Mouse (Mus musculus) embryonic stem cell, embryonic (primary cell): ENCODE results near the gene Aanat.

ENCODE experiments used
- CTCF ChIA-PET, 4 experiments: fragments of 300-600 bp in 2 of 4; fragments of 350-600 bp in 2 of 4; sonication (Branson Sonifier 250); formaldehyde crosslinking; loops; one replicate each; lab custom pipeline; 2022; ENCODE audit warnings: inconsistent platforms in 2 of 4; lab: Charles Lee
- POLR2A ChIA-PET, 4 experiments: fragments of 300-600 bp in 2 of 4; fragments of 350-600 bp in 2 of 4; sonication (Branson Sonifier 250); formaldehyde crosslinking; loops; one replicate each; lab custom pipeline; 2022; ENCODE audit warnings: antibody characterized with exemption in 4 of 4, inconsistent platforms in 1 of 4; lab: Charles Lee

Aanat gene

DNA sequence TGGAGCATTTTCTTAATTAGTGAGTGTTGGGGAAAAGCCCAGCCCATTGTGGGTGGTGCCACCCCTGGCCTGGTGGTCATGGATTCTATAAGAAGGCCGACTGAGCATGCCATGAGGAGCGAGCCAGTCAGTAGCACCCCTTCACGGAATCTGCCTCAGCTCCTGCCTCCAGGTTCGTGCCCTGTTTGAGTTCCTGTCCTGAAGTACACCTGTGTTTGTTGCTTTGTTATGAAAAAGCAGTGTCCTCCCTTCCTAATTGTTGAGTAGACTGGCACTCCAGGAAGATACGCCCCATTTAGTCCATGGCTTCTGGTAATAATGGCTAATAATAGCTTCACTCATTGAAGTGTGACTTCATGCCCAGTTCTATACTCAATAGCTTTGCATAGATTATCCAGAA, at the start of gene Aanat:
Gene Aanat, plus strand, starts transcription at position 123 of the 400 bp plus-strand sequence.
- POLR2A ChIA-PET, result interaction anchor here (0.5 to 3.4 kb wide), 50 partner anchors 9 to 658 kb away, joined by 3 to 50 read pairs (median 4); partner anchors contain the start of genes Mfsd11 (in 3 of the 4), Srsf2 (in 3 of the 4), Mrpl38 (in 1 of the 4) and Sphk1 (in 1 of the 4)
- CTCF ChIA-PET, result interaction anchor here (0.5 to 3.9 kb wide), 71 partner anchors 9 to 861 kb away, joined by 3 to 56 read pairs (median 4); partner anchors contain the start of genes Prpsap1 (in 1 of the 4) and Rhbdf2 (in 1 of the 4)

GRCm38 (mm10) chr11:116536685-116537084, 49.5 kb upstream of the Aanat start:
- CTCF ChIA-PET, result interaction anchor here in 3 of 4 experiments (0.8 to 2.4 kb wide), 4 partner anchors 67 to 92 kb away, joined by 3 to 6 read pairs (median 3); no protein-coding TSS in a partner anchor
- POLR2A ChIA-PET, result interaction anchor here in 3 of 4 experiments (0.5 to 1.5 kb wide), 6 partner anchors 8 to 398 kb away, joined by 3 to 4 read pairs (median 3); partner anchors contain the start of gene Mrpl38 (in 1 of the 3)

GRCm38 (mm10) chr11:116537388-116537787, 48.8 kb upstream of the Aanat start:
- CTCF ChIA-PET, result interaction anchor here in 2 of 4 experiments (1.2 to 2.0 kb wide), 4 partner anchors 15 to 91 kb away, joined by 3 to 7 read pairs (median 3); no protein-coding TSS in a partner anchor
- POLR2A ChIA-PET, result interaction anchor here in 3 of 4 experiments (0.6 to 1.7 kb wide), 7 partner anchors 29 to 398 kb away, joined by 3 to 6 read pairs (median 3); partner anchors contain the start of genes Aanat (in 1 of the 3), Mrpl38 (in 1 of the 3) and Prpsap1 (in 1 of the 3)

DNA sequence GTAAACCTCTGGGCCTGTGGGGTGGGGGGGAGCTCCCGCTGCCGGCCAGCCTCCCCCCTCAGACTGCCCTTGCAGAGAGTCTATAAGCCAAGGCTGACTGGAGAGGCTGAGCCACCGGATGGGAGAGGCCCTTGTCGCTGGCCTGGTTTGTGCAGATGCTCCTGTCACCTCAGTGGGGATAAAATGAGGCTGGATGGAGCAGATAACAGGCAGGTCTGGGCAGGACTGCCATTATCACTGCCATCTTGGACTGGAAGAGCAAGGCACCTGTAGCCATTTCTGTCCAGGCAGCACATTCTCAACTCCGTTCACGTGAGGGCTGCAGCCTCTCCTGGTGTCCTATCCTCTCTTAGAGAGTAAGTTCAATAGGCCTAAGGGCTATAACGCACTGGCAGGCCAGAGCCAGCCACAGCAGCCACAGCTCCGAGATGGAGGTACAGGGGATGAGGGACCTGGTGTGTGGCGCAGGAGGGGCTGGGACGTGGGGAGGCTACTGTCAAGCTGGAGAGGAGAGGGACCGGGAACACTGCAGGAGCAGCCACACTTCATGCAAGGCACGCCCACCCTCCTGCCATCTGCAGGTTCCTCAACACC, 48.0 kb upstream of the Aanat start:
- ChIA-PET POLR2A (interaction anchor here in 3 of 4 experiments (0.6 to 1.8 kb wide), 11 partner anchors 12 to 1406 kb away, joined by 3 to 7 read pairs (median 3); partner anchors contain the start of gene Aanat (in 1 of the 3)), CTCF (interaction anchor here in 1 of 4 experiments (0.5 to 2.0 kb wide), 8 partner anchors 8 to 220 kb away, joined by 3 to 7 read pairs (median 3); partner anchors contain the start of gene Sphk1)

GRCm38 (mm10) chr11:116541183-116541582, 45.0 kb upstream of the Aanat start:
- ChIA-PET POLR2A (interaction anchor here in 1 of 4 experiments (1.0 kb wide), 2 partner anchors 8 to 9 kb away, joined by 3 read pairs; no protein-coding TSS in a partner anchor), CTCF (interaction anchor here in 1 of 4 experiments (2.3 kb wide), 1 partner anchor 45 kb away, joined by 5 read pairs; the partner anchor contains the start of gene Aanat)

DNA sequence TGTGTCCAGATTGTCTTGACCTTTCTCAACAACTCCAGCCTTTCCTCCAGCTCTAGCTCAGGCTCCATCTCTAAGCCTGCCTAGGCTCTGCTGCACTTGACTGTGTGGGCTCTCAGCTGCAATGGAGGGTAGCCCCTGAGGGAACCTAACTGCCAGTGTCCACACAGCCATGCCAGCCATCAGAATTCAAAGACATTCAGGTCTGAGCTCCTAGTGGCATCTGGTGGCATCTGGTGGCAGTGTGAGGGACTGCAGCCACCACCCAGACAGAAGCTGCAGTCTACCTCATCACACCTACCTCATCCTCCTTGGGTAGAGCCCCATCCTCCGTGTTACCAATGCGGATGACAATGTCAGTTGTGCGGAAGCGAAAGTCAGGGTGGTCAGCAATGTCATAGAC, 43.1 kb upstream of the Aanat start:
- POLR2A ChIA-PET, result interaction anchor here (0.6 to 2.9 kb wide), 12 partner anchors 9 to 404 kb away, joined by 3 to 13 read pairs (median 3); partner anchors contain the start of gene Mrpl38 (in 1 of the 4)
- CTCF ChIA-PET, result interaction anchor here in 3 of 4 experiments (0.8 to 3.4 kb wide), 30 partner anchors 8 to 224 kb away, joined by 3 to 17 read pairs (median 5); partner anchors contain the start of genes Aanat (in 2 of the 3) and Prpsap1 (in 2 of the 3)

GRCm38 (mm10) chr11:116547296-116548060, 38.8 kb upstream of the Aanat start:
- ChIA-PET POLR2A (interaction anchor here in 2 of 4 experiments (0.8 to 1.2 kb wide), 3 partner anchors 8 to 23 kb away, joined by 3 read pairs; no protein-coding TSS in a partner anchor), CTCF (interaction anchor here in 3 of 4 experiments (0.6 to 2.0 kb wide), 7 partner anchors 14 to 81 kb away, joined by 3 to 10 read pairs (median 4); no protein-coding TSS in a partner anchor)

- ChIA-PET CTCF (interaction anchor here in 1 of 4 experiments (0.5 to 5.0 kb wide), 3 partner anchors 38 to 832 kb away, joined by 4 to 32 read pairs (median 11); partner anchors contain the start of gene Aanat), POLR2A (interaction anchor here in 3 of 4 experiments (0.6 to 4.3 kb wide), 4 partner anchors 15 to 1423 kb away, joined by 3 to 14 read pairs (median 6); partner anchors contain the start of gene Aanat (in 1 of the 3))
Measured at GRCm38 (mm10) chr11:116548780-116549179, 37.5 kb upstream of the Aanat start.

- POLR2A ChIA-PET, result interaction anchor here in 3 of 4 experiments (0.6 to 4.3 kb wide), 10 partner anchors 9 to 1422 kb away, joined by 3 to 14 read pairs (median 4); partner anchors contain the start of gene Aanat (in 2 of the 3)
Measured at GRCm38 (mm10) chr11:116549273-116550038, 36.8 kb upstream of the Aanat start.

GRCm38 (mm10) chr11:116550748-116551147, 35.5 kb upstream of the Aanat start:
- ChIA-PET CTCF (interaction anchor here (0.5 to 5.0 kb wide), 19 partner anchors 8 to 1463 kb away, joined by 3 to 32 read pairs (median 3); partner anchors contain the start of genes Aanat (in 2 of the 4) and Prpsap1 (in 1 of the 4)), POLR2A (interaction anchor here in 3 of 4 experiments (0.6 to 4.3 kb wide), 9 partner anchors 8 to 90 kb away, joined by 3 to 14 read pairs (median 6); partner anchors contain the start of gene Aanat (in 1 of the 3))

More at GRCm38 (mm10) chr11:116549273-116550038, 36.8 kb upstream of the Aanat start:
- CTCF ChIA-PET, result interaction anchor here in 2 of 4 experiments (0.5 to 5.0 kb wide), 12 partner anchors 37 to 833 kb away, joined by 3 to 32 read pairs (median 4); partner anchors contain the start of gene Aanat (in 2 of the 2)

- CTCF ChIA-PET, result interaction anchor here in 3 of 4 experiments (0.5 to 5.0 kb wide), 15 partner anchors 9 to 147 kb away, joined by 3 to 32 read pairs (median 6); partner anchors contain the start of gene Aanat (in 2 of the 3)
- POLR2A ChIA-PET, result interaction anchor here in 2 of 4 experiments (0.8 to 4.3 kb wide), 6 partner anchors 9 to 72 kb away, joined by 3 to 14 read pairs (median 3); no protein-coding TSS in a partner anchor
Measured at GRCm38 (mm10) chr11:116552194-116552593, 34.0 kb upstream of the Aanat start.

GRCm38 (mm10) chr11:116554171-116554878, 31.9 kb upstream of the Aanat start:
- CTCF ChIA-PET, result interaction anchor here (0.5 to 4.4 kb wide), 59 partner anchors 8 to 1222 kb away, joined by 3 to 29 read pairs (median 4); partner anchors contain the start of genes Aanat (in 3 of the 4) and Prpsap1 (in 2 of the 4)

GRCm38 (mm10) chr11:116555572-116555971, 30.7 kb upstream of the Aanat start:
- ChIA-PET CTCF (interaction anchor here (0.6 to 4.4 kb wide), 11 partner anchors 10 to 73 kb away, joined by 3 to 29 read pairs (median 6); partner anchors contain the start of gene Aanat (in 1 of the 4)), POLR2A (interaction anchor here in 3 of 4 experiments (1.0 to 3.0 kb wide), 5 partner anchors 18 to 37 kb away, joined by 3 to 9 read pairs (median 3); partner anchors contain the start of gene Aanat (in 2 of the 3))

More at GRCm38 (mm10) chr11:116554171-116554878, 31.9 kb upstream of the Aanat start:
- POLR2A ChIA-PET, result interaction anchor here in 3 of 4 experiments (0.5 to 3.0 kb wide), 19 partner anchors 10 to 733 kb away, joined by 3 to 11 read pairs (median 3); partner anchors contain the start of gene Aanat (in 2 of the 3)

DNA sequence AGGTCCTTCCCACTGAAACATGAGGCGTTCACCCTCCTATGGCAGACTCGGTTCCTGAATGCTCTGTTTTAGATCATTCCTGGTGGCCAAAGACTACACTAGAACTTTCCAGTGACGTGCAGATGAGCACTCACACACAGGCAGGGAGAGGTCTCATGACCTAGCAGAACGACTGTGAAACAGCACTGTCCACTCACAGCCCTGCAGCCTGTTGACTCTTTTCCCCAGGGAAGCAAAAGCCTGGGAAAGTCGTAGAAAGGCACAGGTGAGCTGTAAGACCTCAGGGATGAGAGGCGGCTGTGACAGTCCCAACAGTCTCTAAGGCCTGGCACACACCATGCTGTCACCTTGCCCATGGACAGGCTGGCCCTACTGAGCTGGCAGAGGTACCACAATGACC, 29.9 kb upstream of the Aanat start:
- ChIA-PET CTCF (interaction anchor here in 3 of 4 experiments (0.7 to 4.4 kb wide), 6 partner anchors 13 to 73 kb away, joined by 3 to 29 read pairs (median 6); partner anchors contain the start of gene Aanat (in 1 of the 3)), POLR2A (interaction anchor here in 3 of 4 experiments (0.8 to 1.4 kb wide), 5 partner anchors 11 to 37 kb away, joined by 3 to 5 read pairs (median 3); partner anchors contain the start of gene Aanat (in 1 of the 3))
